Mouse (Mus musculus): ENCODE measurements around the gene Ralgds. TPM values are rescaled to one million over a fixed set of nuclear protein-coding genes. Genes with fewer than 3 reads are reported as not detected.
A peak's percentile ranks its signal among the peaks of the same experiment; 100 is the strongest.

The Ralgds gene
- polyA plus RNA-seq, 1 experiment from 2014 or later: 24.4 TPM

DNA sequence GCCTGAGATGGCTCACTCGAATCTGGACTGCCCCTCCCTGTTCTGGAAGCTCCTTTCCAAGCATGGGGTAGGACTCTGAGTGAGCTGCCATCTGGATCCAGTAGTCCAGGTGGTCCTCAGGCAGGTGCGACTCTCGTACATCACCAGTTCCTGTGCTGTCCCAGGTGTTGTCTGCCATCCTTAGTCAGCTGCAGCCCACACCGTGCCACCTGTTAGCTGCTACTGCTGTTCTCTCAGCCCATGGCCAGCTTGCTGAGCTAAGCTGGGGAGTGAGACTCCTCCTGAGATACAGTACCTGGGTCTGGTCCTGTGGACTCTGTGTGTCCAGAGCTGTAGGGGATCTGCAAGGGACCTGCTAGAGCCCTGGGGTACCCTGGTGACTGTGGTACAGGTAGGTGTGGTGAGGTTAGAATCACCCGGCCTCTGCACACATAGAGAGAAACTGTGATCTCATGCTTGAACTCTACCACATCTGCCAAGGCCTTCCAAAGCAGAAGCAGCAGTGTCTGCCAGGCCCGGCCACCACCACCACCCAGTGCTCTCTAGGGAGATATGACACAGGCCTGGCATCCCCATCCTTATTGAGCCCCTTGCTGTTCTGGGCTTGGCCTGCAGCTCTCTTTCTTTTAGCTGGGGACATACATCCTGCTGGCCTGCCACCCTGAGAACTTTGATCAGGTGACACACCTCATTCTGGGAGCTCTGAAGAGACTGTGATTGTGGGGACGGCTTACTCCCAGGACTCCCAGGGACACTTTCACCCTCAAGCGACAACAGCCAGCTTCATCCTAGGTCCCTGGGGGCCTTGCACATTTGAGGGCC is 25.3 kb downstream of the Ralgds start:
- H3K27me3 ChIP-seq (replicated peaks; ENCODE audit: insufficient read depth, low read length): no peaks in the 10 kb centered on the region
- H3K4me1 ChIP-seq (ENCODE audit: insufficient read depth, low read depth, low read length): peaks cover 9% of the 10 kb centered on the region; the same call in 1 of the 2 replicates
- DNase-seq (ENCODE audit: low spot score) (no peak), ATAC-seq (no peak)
- H3K9ac ChIP-seq (replicated peaks; ENCODE audit: low read depth): no peak overlapping the region
- TF ChIP-seq CTCF (IDR thresholded peaks at IDR 0.05) (no peak), EP300 (IDR thresholded peaks at IDR 0.05) (no peak)
- H3K36me3 ChIP-seq (ENCODE audit: insufficient read depth, low read length): no peaks in the 10 kb centered on the region
- H3K4me3 ChIP-seq (ENCODE audit: low read depth, low read length): no peak overlapping the region
- WGBS: 77% methylated on average over 8 of the region's 8 CpGs
- no peak overlapping the region for H3K27ac ChIP-seq (ENCODE audit: low read length)
- H3K9me3 ChIP-seq (ENCODE audit: low read length): no peaks in the 10 kb centered on the region
- no peak overlapping the region for H3K4me2 ChIP-seq (replicated peaks; ENCODE audit: low read depth, low read length)

DNA sequence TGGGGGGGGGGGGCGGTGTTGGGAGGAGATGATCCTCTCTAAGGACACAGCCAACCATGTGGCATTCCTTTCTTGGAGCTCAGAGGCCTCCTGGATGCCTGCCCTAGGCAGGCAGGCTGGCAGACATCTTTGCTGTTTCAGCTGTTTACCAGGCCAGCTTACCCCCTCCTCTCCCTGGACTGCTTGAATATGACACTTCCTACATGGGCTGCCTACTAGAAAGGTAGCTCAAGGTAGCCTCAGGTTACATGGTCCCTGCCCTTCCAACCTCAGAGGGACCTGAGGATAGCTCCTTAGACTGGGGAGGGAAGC is 25.8 kb downstream of the Ralgds start:
- peaks cover 3% of the 10 kb centered on the region; the same call in 1 of the 2 replicates for H3K36me3 ChIP-seq (ENCODE audit: insufficient read depth, low read length)
- TF ChIP-seq CTCF (IDR thresholded peaks at IDR 0.05) (no peak), EP300 (IDR thresholded peaks at IDR 0.05) (no peak)
- WGBS: 63% methylated on average over 1 of the region's 1 CpGs
- DNase-seq (ENCODE audit: low spot score) (no peak), ATAC-seq (no peak)
- H3K4me1 ChIP-seq (ENCODE audit: insufficient read depth, low read depth, low read length): peaks cover 9% of the 10 kb centered on the region; the same call in 1 of the 2 replicates
- H3K4me2 ChIP-seq (replicated peaks; ENCODE audit: low read depth, low read length): no peak overlapping the region
- H3K9me3 ChIP-seq (ENCODE audit: low read length): no peaks in the 10 kb centered on the region
- H3K9ac ChIP-seq (replicated peaks; ENCODE audit: low read depth): no peak overlapping the region
- no peaks in the 10 kb centered on the region for H3K27me3 ChIP-seq (replicated peaks; ENCODE audit: insufficient read depth, low read length)
- no peak overlapping the region for H3K4me3 ChIP-seq (ENCODE audit: low read depth, low read length)
- peak overlapping the region; percentile 20 for H3K27ac ChIP-seq (ENCODE audit: low read length)

- H3K27ac ChIP-seq (ENCODE audit: low read length): peak overlapping the region; percentile 20
- no peak; the same call in 1 of the 2 replicates for TF ChIP-seq CTCF (IDR thresholded peaks at IDR 0.05)
- no peak for TF ChIP-seq EP300 (IDR thresholded peaks at IDR 0.05)
- H3K27me3 ChIP-seq (replicated peaks; ENCODE audit: insufficient read depth, low read length): no peaks in the 10 kb centered on the region
- no peaks in the 10 kb centered on the region for H3K9me3 ChIP-seq (ENCODE audit: low read length)
- H3K36me3 ChIP-seq (ENCODE audit: insufficient read depth, low read length): peaks cover 7% of the 10 kb centered on the region; the same call in 1 of the 2 replicates
- DNase-seq (ENCODE audit: low spot score) (peak; percentile 73), ATAC-seq (peak; percentile 79)
- no peak overlapping the region for H3K4me2 ChIP-seq (replicated peaks; ENCODE audit: low read depth, low read length)
- H3K4me1 ChIP-seq (ENCODE audit: insufficient read depth, low read depth, low read length): peaks cover 9% of the 10 kb centered on the region; the same call in 1 of the 2 replicates
- 36% methylated on average over 7 of the region's 7 CpGs for WGBS
- H3K9ac ChIP-seq (replicated peaks; ENCODE audit: low read depth): peak overlapping the region; percentile 19; the same call in 1 of the 2 replicates
- no peak overlapping the region for H3K4me3 ChIP-seq (ENCODE audit: low read depth, low read length)
Measured at GRCm38 (mm10) chr2:28539206-28539605, 26.3 kb downstream of the Ralgds start.

GRCm38 (mm10) chr2:28539949-28540348 is 27.0 kb downstream of the Ralgds start:
- Histone ChIP-seq H3K36me3 (ENCODE audit: insufficient read depth, low read length) (peaks cover 9% of the 10 kb centered on the region; the same call in 1 of the 2 replicates), H3K4me1 (ENCODE audit: insufficient read depth, low read depth, low read length) (peaks cover 9% of the 10 kb centered on the region; the same call in 1 of the 2 replicates), H3K9me3 (ENCODE audit: low read length) (no peaks in the 10 kb centered on the region), H3K9ac (replicated peaks; ENCODE audit: low read depth) (no peak overlapping the region), H3K27ac (ENCODE audit: low read length) (peak overlapping the region; percentile 20), H3K4me3 (ENCODE audit: low read depth, low read length) (no peak overlapping the region), H3K27me3 (replicated peaks; ENCODE audit: insufficient read depth, low read length) (no peaks in the 10 kb centered on the region), H3K4me2 (replicated peaks; ENCODE audit: low read depth, low read length) (no peak overlapping the region)
- peak; percentile 37 for DNase-seq (ENCODE audit: low spot score)
- no peak for TF ChIP-seq CTCF (IDR thresholded peaks at IDR 0.05)
- no peak for TF ChIP-seq EP300 (IDR thresholded peaks at IDR 0.05)
- ATAC-seq: peak; percentile 13; the same call in 1 of the 2 replicates
- 70% methylated on average over 2 of the region's 2 CpGs for WGBS

- DNase-seq (ENCODE audit: low spot score) (no peak), ATAC-seq (no peak)
- no peaks in the 10 kb centered on the region for H3K9me3 ChIP-seq (ENCODE audit: low read length)
- TF ChIP-seq EP300 (IDR thresholded peaks at IDR 0.05): no peak
- TF ChIP-seq CTCF (IDR thresholded peaks at IDR 0.05): no peak
- H3K27ac ChIP-seq (ENCODE audit: low read length): no peak overlapping the region; the same call in 1 of the 2 replicates
- H3K27me3 ChIP-seq (replicated peaks; ENCODE audit: insufficient read depth, low read length): no peaks in the 10 kb centered on the region
- H3K9ac ChIP-seq (replicated peaks; ENCODE audit: low read depth): no peak overlapping the region
- H3K4me2 ChIP-seq (replicated peaks; ENCODE audit: low read depth, low read length): no peak overlapping the region
- WGBS: 78% methylated on average over 8 of the region's 8 CpGs
- peaks cover 15% of the 10 kb centered on the region; the same call in 1 of the 2 replicates for H3K36me3 ChIP-seq (ENCODE audit: insufficient read depth, low read length)
- H3K4me3 ChIP-seq (ENCODE audit: low read depth, low read length): no peak overlapping the region
- H3K4me1 ChIP-seq (ENCODE audit: insufficient read depth, low read depth, low read length): peaks cover 9% of the 10 kb centered on the region; the same call in 1 of the 2 replicates
Measured at GRCm38 (mm10) chr2:28540587-28541227, 27.8 kb downstream of the Ralgds start.

DNA sequence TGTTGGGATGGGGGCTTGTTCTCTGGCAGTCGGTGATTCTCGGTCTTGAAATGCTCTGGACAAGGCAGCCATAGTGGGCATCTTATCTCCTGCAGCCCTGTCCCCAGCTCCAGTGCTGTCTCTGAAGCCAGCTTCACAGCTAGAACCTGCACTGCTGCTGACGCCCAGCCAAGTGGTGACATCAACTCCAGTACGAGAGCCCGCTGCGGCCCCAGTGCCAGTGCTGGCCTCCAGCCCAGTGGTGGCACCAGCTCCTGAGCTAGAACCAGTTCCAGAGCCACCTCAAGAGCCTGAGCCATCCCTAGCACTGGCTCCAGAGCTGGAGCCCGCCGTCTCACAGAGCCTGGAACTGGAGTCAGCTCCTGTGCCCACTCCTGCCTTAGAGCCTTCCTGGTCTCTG is 31.0 kb downstream of the Ralgds start:
- Histone ChIP-seq H3K36me3 (ENCODE audit: insufficient read depth, low read length) (peaks cover 21% of the 10 kb centered on the region), H3K4me3 (ENCODE audit: low read depth, low read length) (no peak overlapping the region), H3K9me3 (ENCODE audit: low read length) (no peaks in the 10 kb centered on the region), H3K4me1 (ENCODE audit: insufficient read depth, low read depth, low read length) (peaks cover 8% of the 10 kb centered on the region; the same call in 1 of the 2 replicates), H3K27ac (ENCODE audit: low read length) (no peak overlapping the region), H3K27me3 (replicated peaks; ENCODE audit: insufficient read depth, low read length) (no peaks in the 10 kb centered on the region), H3K4me2 (replicated peaks; ENCODE audit: low read depth, low read length) (no peak overlapping the region), H3K9ac (replicated peaks; ENCODE audit: low read depth) (no peak overlapping the region)
- no peak for DNase-seq (ENCODE audit: low spot score)
- TF ChIP-seq CTCF (IDR thresholded peaks at IDR 0.05): no peak
- no peak for TF ChIP-seq EP300 (IDR thresholded peaks at IDR 0.05)
- no peak for ATAC-seq
- WGBS: 88% methylated on average over 8 of the region's 8 CpGs
